Mouse (Mus musculus) hindbrain, embryonic 13.5 days (tissue): ENCODE data around the gene H3f3b. TPM values are rescaled to one million over a fixed set of nuclear protein-coding genes. Genes with fewer than 3 reads are reported as not detected.

Source experiments
- ATAC-seq: fragments of 200-750 bp; cut with Nextera tagmentation; 2 replicates; pipeline ENCODE4 v1.8.0; 2017; ENCODE audit warnings: moderate TSS enrichment; ENCODE audit not compliant: low FRiP score
- H3K27ac ChIP-seq: fragments of 300-500 bp; sonication (generic); 2 replicates; pipeline ENCODE4 v1.5.1; 2015; ENCODE audit warnings: inconsistent platforms, mild to moderate bottlenecking, moderate library complexity
- H3K27me3 ChIP-seq: fragments of 300-500 bp; sonication (generic); 2 replicates; pipeline ENCODE4 v1.6.1; 2015; ENCODE audit warnings: mild to moderate bottlenecking, inconsistent platforms
- H3K36me3 ChIP-seq: fragments of 300-500 bp; sonication (generic); 2 replicates; pipeline ENCODE4 v1.6.1; 2015; ENCODE audit warnings: mild to moderate bottlenecking, inconsistent platforms
- H3K4me1 ChIP-seq: fragments of 300-500 bp; sonication (generic); replicated peaks from 2 replicates; pipeline ENCODE4 v1.6.1; 2015; ENCODE audit warnings: inconsistent platforms
- H3K4me2 ChIP-seq: fragments of 300-500 bp; sonication (generic); 2 replicates; pipeline ENCODE4 v1.6.1; 2015; ENCODE audit warnings: inconsistent platforms, mild to moderate bottlenecking, moderate library complexity
- H3K4me3 ChIP-seq: fragments of 300-500 bp; sonication (generic); 2 replicates; pipeline ENCODE4 v1.5.1; 2015; ENCODE audit warnings: mild to moderate bottlenecking, inconsistent platforms
- H3K9ac ChIP-seq: fragments of 300-500 bp; sonication (generic); 2 replicates; pipeline ENCODE4 v1.6.1; 2015; ENCODE audit warnings: mild to moderate bottlenecking, inconsistent platforms
- H3K9me3 ChIP-seq: fragments of 300-500 bp; sonication (generic); 2 replicates; pipeline ENCODE4 v1.6.1; 2016; ENCODE audit warnings: inconsistent platforms
- WGBS: fragments of 180-500 bp; shearing (Covaris S2); methylation state at CpG from one replicate; pipeline ENCODE4 v1.1.7; 2015; 5-methylcytosine and 5-hydroxymethylcytosine counted together
- polyA plus RNA-seq: library from polyadenylated mRNA; unstranded; fragments of >200 nt; fragmentation: Nextera tagmentation; extraction: Ambion mirVana; gene quantifications from 2 replicates; pipeline ENCODE4 v1.2.1, GENCODE M21; 2015

Gene H3f3b
- polyA plus RNA-seq, 1 experiment from 2014 or later, result 2,444 TPM

DNA sequence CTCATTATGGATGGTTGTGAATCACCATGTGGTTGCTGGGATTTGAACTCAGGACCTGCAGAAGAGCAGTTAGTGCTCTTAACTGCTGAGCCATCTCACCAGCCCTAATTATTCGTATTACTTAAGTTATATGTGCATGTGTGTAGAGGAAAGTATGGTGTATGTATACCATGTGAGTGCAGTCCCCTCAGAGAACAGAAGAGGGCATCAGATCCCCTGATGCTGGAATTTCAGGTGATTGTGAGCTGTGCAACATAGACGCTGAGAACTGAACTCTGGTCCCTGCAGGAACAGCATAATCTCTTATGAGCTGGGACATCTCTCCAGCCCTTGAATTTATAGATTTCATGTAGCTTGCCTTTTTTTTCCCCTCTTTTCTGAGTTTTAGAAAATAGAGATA lies 14.1 kb upstream of the H3f3b start:
- Histone ChIP-seq H3K4me2 (no peak overlapping the region), H3K4me1 (no peaks in the 10 kb centered on the region), H3K9ac (no peak overlapping the region), H3K27me3 (no peaks in the 10 kb centered on the region), H3K36me3 (peaks cover 52% of the 10 kb centered on the region), H3K27ac (no peak overlapping the region), H3K4me3 (no peak overlapping the region), H3K9me3 (no peaks in the 10 kb centered on the region)
- WGBS, result 99% methylated on average over 2 of the region's 2 CpGs
- ATAC-seq, result no peak

DNA sequence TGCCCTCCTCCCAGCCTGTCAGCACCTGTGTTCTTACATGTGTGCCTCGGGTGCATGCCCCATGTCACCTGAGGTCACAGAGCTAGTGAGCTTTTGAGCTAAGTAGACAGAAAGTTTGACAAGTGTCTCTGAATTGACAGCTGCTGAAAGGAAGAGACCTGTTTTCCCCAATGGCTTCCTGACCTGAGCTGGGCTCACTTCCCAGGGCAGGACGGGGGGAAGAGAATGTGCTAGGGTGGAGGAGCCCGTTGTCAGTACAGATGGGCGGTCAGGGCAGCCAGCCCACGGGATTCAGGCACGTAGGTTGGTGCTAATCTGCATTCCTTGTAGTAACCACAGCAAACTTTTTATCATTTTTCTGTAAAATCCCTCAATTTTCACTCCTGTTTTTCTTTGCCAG lies 12.8 kb upstream of the H3f3b start:
- Histone ChIP-seq H3K27me3 (no peaks in the 10 kb centered on the region), H3K36me3 (peaks cover 43% of the 10 kb centered on the region), H3K27ac (no peak overlapping the region), H3K9me3 (no peaks in the 10 kb centered on the region), H3K4me3 (no peak overlapping the region), H3K9ac (no peak overlapping the region), H3K4me2 (no peak overlapping the region), H3K4me1 (no peaks in the 10 kb centered on the region)
- ATAC-seq, result no peak
- 94% methylated on average over 6 of the region's 6 CpGs for WGBS

DNA sequence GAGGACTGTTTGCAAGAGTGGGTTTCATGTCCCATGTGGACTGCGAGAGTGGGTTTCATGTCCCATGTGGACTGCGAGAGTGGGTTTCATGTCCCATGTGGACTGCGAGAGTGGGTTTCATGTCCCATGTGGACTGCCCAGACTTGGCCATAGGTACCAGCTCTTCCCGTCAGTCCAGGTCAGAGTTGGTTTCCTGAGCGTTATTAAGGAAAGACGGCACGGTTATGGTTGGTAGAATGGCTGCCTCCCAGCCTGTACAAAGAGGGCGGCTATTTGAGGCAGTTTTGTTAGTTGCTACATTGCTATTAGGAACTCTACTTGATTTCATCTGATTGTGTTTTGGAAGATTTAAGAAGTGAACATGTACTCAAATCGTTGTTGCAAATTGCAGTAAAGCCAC lies 10.1 kb upstream of the H3f3b start:
- 97% methylated on average over 9 of the region's 9 CpGs for WGBS
- Histone ChIP-seq H3K9me3 (no peaks in the 10 kb centered on the region), H3K27me3 (no peaks in the 10 kb centered on the region), H3K4me2 (no peak overlapping the region), H3K9ac (no peak overlapping the region), H3K36me3 (peaks cover 39% of the 10 kb centered on the region), H3K27ac (no peak overlapping the region), H3K4me1 (peaks cover 4% of the 10 kb centered on the region; the same call in 1 of the 2 replicates), H3K4me3 (no peak overlapping the region)
- ATAC-seq, result no peak

DNA sequence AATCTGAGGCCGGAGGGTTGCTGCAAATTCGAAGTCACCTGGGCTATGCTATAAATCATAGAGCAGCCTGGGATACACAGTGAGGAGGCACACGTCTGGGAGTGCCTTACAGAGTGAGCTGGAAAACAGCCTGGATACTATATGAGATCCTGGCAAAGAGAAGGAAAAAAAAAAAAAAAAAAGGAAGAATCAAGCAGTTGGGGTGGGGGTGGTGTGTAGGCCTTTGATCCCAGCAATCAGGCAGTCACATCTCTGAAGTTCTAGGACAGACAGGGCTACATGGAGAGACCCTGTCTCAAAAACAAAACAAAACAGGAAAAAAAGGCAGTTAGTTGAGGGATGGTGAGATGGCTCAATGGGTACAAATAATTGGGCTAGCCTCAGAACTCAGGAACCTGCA lies 8.9 kb upstream of the H3f3b start:
- Histone ChIP-seq H3K4me2 (no peak overlapping the region), H3K36me3 (peaks cover 33% of the 10 kb centered on the region), H3K27me3 (no peaks in the 10 kb centered on the region), H3K9ac (no peak overlapping the region), H3K27ac (no peak overlapping the region), H3K4me1 (peaks cover 14% of the 10 kb centered on the region), H3K9me3 (no peaks in the 10 kb centered on the region), H3K4me3 (no peak overlapping the region)
- WGBS, result 97% methylated on average over 3 of the region's 3 CpGs
- ATAC-seq, result no peak

DNA sequence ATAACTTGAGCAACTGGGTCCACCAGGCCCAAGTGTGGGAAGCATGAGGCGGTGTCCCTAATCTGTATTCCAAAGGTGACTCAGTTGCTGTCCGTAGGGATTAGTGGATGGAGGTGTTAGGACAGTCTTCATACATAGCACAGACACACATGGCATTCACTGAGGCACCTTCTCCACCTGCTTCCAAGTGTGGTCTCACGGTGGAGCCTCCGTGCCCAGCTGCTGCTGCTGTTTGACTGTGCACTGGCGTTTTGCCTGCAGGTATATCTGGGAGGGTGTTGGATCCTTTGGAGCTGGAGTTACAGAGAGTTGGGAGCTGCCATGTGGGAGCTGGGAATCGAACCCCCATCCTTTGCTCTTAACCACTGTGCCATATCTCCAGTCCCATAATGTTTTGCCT lies 6.8 kb upstream of the H3f3b start:
- peaks cover 19% of the 10 kb centered on the region for H3K36me3 ChIP-seq
- H3K9me3 ChIP-seq, result no peaks in the 10 kb centered on the region
- H3K4me2 ChIP-seq, result no peak overlapping the region
- H3K27ac ChIP-seq, result no peak overlapping the region
- no peak overlapping the region for H3K9ac ChIP-seq
- 94% methylated on average over 6 of the region's 6 CpGs for WGBS
- no peaks in the 10 kb centered on the region for H3K27me3 ChIP-seq
- ATAC-seq, result no peak
- peaks cover 24% of the 10 kb centered on the region for H3K4me1 ChIP-seq
- H3K4me3 ChIP-seq, result no peak overlapping the region

DNA sequence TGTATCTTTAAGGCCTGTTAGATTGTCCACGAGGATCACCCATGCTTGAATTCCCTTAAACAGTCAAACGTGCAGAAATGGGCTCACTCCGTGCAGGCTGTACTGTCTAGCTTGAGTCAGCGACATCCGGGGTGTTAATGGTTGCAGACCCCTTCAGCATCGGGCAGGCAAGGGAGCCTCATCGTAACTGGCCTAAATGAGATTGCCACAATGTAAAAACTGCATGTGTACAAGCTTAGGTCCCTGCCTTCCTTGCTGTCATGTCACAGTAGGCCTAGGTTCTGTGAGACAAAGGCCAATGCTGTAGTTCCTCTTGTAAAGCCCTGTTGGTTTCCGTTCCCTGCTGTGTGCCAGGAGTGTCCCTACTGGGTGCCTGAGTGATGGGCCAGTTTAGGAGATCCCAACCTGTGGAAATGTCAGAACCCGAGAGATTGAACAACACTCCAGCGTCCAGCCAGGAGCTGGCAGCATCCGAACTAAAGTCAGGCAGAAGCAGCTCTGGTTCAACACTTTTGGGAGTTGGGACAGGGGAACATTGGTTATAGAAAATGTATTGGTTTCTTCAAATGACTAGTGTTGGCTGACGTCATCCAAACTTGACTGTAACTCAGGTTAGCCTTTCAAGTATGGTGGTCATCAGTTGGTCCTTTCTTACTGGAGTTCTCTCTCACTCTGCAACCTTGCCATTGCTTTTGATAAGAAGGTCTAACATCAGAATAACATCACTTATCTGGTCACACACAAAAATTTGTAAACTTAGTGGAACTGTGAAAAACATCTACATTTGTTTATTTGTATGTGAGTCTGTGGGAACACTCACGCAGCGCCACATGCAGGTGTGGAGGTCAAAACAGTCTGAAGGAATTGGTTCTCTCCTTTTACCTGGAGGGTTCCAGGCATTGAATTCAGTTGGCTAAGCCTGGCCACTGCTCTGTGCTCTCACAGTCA lies 3.4 kb upstream of the H3f3b start:
- Histone ChIP-seq H3K27me3 (no peaks in the 10 kb centered on the region), H3K4me3 (peak overlapping the region; percentile 65), H3K9ac (peak overlapping the region; percentile 94), H3K36me3 (peaks cover 6% of the 10 kb centered on the region; the same call in 1 of the 2 replicates), H3K9me3 (no peaks in the 10 kb centered on the region), H3K4me1 (peaks cover 27% of the 10 kb centered on the region), H3K4me2 (peak overlapping the region; percentile 75), H3K27ac (peak overlapping the region; percentile 100)
- WGBS, result 24% methylated on average over 14 of the region's 14 CpGs
- peak; percentile 52 for ATAC-seq

DNA sequence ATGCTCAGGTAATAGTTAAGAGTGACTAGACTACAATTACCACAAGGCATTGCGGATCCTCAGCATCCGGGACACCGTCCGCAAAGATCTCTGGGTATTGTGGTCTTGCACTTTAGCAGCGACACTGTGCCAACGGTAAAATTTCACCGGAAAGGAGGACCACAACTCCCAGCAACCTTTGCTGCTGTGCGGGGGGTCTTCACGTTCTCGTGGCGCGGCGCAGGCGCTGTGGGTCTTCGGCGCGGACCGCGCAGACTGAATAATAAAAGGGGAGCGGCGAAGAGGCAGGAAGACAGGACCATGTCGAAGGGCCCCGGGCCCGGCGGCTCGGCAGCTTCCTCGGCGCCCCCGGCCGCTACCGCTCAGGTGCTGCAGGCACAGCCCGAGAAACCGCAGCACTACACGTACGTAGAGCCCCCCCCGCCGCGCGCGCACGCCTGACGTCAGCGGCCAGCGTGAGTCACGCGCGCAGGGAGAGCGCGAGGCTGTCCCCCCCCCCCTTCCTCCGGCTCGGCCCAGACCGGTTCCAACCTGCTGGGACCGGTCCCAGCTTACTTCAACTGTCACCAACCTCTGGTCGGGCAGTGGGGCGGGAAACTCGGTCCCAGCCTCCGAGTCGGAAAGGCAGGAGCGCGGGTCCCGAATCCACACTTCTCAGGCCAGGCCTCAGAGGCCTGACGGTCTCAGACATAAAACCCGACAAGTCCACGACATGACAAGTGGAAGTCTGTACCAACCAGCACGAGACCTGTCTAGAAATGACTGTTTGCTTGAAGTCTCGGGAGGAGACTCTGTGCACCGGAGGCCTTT lies 2.5 kb upstream of the H3f3b start, which contains the start of gene Unk:
Unk (plus strand) TSS at position 235 of the 810 bp plus-strand sequence.
- H3K36me3 ChIP-seq, result peaks cover 6% of the 10 kb centered on the region; the same call in 1 of the 2 replicates
- no peaks in the 10 kb centered on the region for H3K27me3 ChIP-seq
- peak within 1 kb of the TSS; percentile 94 for H3K9ac ChIP-seq
- peak within 1 kb of the TSS; percentile 65 for H3K4me3 ChIP-seq
- peak within 1 kb of the TSS; percentile 75 for H3K4me2 ChIP-seq
- ATAC-seq, result peak; percentile 95
- H3K27ac ChIP-seq, result peak within 1 kb of the TSS; percentile 100
- H3K4me1 ChIP-seq, result peaks cover 27% of the 10 kb centered on the region
- WGBS, result under 1% methylated on average over 66 of the region's 67 CpGs
- no peaks in the 10 kb centered on the region for H3K9me3 ChIP-seq

DNA sequence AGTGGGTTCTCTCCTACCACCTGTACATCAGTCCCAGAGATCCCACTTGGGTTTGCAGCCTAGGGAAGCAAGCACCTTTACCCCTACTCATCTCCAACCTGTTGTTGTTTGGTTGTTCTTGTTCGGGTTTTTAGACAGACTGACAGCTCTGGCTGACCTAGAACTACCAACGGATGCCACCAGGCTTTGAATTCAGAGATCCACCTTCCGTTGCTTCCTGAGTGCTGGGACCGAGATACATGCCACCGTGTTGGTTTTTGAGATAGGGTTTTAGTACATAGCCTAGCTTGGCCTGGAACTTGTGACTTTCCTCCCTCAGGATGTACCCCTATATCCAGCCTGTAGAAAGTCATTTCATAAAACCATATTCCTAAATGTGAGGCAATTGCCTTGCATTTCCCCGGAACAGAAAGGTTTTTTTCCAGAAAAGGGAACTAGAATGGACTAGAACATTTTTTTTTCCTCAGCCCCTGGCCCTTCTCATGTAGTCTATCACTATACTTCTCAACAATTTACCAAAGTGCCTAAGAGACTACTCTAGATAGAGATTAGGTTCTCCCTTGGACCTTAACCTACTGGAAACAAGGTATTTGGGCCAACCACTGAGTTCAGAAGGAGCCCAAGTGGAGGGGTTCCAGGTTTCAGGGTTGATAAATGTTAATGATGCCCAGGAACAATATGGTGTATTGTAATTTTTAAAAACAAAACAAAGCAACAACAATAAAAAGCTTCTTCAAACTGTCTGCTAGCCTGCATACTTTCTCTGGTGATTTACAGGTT lies 1.5 kb upstream of the H3f3b start:
- Histone ChIP-seq H3K4me2 (peak overlapping the region; percentile 58), H3K36me3 (no peaks in the 10 kb centered on the region), H3K4me3 (peak overlapping the region; percentile 65), H3K9me3 (no peaks in the 10 kb centered on the region), H3K27ac (peak overlapping the region; percentile 100), H3K4me1 (peaks cover 27% of the 10 kb centered on the region), H3K9ac (peak overlapping the region; percentile 94), H3K27me3 (no peaks in the 10 kb centered on the region)
- ATAC-seq, result no peak
- WGBS, result 84% methylated on average over 6 of the region's 6 CpGs

DNA sequence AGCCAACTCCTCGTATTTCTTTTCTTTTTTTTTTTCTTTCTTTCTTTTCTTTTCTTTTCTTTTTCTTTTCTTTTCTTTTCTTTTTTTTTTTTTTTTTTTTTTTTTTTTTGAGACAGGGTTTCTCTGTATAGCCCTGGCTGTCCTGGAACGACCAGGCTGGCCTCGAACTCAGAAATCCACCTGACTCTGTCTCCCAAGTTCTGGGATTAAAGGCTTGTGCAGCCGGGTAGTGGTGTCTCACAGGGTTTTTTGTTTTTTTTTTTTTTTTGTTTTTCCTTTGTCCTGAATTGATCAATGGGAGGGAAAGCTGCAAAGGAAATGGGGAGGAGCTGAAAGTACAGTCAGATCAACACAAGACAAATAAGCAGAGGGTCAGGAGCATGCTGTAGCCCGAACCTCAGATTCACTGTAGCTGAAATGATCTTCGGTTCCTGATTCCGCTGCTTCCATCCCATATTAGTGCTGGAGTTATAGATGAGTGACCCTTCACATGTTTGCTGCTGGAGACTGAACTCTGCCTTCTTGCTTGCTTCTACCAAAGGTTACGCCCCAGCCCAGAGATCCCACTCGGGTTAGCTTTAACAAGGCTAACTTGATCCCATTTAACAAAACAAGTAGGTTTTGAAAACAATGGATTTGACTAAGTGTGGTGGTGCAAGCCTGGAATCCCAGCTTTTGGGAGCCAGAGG lies 559 bp upstream of the H3f3b start:
- Histone ChIP-seq H3K4me1 (peaks cover 27% of the 10 kb centered on the region), H3K27ac (no peak overlapping the region), H3K36me3 (no peaks in the 10 kb centered on the region), H3K9me3 (no peaks in the 10 kb centered on the region), H3K4me3 (no peak overlapping the region), H3K9ac (no peak overlapping the region), H3K27me3 (no peaks in the 10 kb centered on the region), H3K4me2 (no peak overlapping the region)
- ATAC-seq, result no peak
- 77% methylated on average over 9 of the region's 9 CpGs for WGBS

DNA sequence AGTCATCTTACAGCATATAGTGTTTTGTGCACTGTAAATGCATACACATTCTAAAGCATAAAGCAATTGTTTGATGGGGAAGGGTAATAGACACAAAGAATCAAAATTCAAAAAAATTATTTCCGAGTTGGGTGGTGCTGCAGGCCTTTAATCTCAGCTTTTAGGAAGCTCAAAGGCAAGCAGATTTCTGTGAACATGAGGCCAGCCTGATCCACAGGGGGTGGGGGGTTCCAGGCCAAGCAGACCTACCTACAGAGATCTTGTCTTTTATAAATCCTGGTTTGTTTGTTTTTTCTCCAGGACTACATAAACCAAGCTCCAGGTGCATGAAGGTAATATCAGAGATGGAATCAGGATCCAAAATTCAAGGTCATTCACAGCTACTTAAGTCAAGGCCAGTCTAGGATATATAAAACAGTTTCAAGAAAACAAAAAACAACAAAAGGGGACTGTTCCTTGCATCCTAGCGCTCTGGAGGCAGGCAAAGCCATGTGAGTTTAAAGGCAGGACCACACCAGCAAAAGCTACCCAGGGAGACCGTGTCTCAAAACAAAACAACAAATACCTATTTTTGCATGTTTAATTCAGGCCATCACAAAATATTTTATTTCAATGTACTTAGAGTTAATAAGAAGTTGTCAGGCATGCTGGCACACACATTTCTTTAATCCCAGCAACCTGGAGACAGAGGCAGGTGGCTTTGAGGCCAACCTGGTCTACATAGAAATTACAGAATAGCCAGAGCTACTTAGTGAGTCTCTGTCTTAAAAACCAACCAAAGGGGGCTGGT lies 2.5 kb downstream of the H3f3b start:
- ATAC-seq, result no peak
- Histone ChIP-seq H3K4me1 (peaks cover 23% of the 10 kb centered on the region), H3K36me3 (peaks cover 17% of the 10 kb centered on the region), H3K27ac (peak overlapping the region; percentile 68), H3K4me2 (no peak overlapping the region), H3K27me3 (no peaks in the 10 kb centered on the region), H3K4me3 (no peak overlapping the region), H3K9ac (no peak overlapping the region), H3K9me3 (no peaks in the 10 kb centered on the region)
- WGBS, result 93% methylated on average over 3 of the region's 3 CpGs

DNA sequence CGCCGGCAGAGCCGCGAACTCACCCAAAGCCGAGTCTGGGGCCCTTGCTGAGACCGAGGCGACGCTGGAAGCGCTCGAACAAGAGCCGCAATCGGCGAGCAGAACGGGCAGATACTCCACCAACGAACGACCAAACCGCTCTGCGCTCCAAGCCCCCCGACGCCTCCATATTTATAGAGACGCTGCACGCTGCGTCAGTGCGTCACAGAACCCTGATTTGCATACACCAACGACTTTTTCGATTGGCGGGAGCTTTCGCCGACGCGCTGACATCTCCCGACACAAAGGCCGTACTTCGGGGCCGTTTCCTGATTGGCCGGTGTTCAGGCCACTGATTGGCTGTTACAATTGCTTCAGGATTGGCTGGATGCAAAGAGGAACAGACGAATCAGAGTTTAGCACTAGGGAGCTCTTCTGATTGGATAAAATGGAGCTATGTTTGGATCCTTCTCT lies 3.4 kb downstream of the H3f3b start:
- under 1% methylated on average over 36 of the region's 37 CpGs for WGBS
- H3K4me2 ChIP-seq, result peak overlapping the region; percentile 86

More for the DNA sequence above, 3.4 kb downstream of the H3f3b start:
- Histone ChIP-seq H3K9me3 (no peaks in the 10 kb centered on the region), H3K9ac (peak overlapping the region; percentile 100), H3K4me1 (peaks cover 24% of the 10 kb centered on the region), H3K27me3 (no peaks in the 10 kb centered on the region), H3K4me3 (peak overlapping the region; percentile 96), H3K36me3 (peaks cover 21% of the 10 kb centered on the region), H3K27ac (peak overlapping the region; percentile 100)
- ATAC-seq, result peak; percentile 95
